Mouse (Mus musculus) heart, embryonic 11.5 days (tissue): ENCODE data around the gene Uqcc1. TPM values are rescaled to one million over a fixed set of nuclear protein-coding genes. Genes with fewer than 3 reads are reported as not detected.

Experiments
- polyA plus RNA-seq: library from polyadenylated mRNA; unstranded; fragments of >200 nt; fragmentation: Nextera tagmentation; extraction: Ambion mirVana; gene quantifications from 2 replicates; pipeline ENCODE4 v1.2.1, GENCODE M21; 2014

Uqcc1 gene
- polyA plus RNA-seq, 1 experiment from 2014 or later: 86.7 TPM

Other genes with a start within 250 kb of the Uqcc1 start
- 92.4 and 102 TPM in 2 replicates for gene Trpc4ap, start 237.9 kb downstream of the Uqcc1 start, polyA plus RNA-seq
- gene Edem2, start 200.8 kb downstream of the Uqcc1 start, polyA plus RNA-seq: 28.6 and 28.8 TPM in 2 replicates
- gene Gm17581, start 194.4 kb downstream of the Uqcc1 start, polyA plus RNA-seq: not detected in 2 replicates
- 8.6 and 9.2 TPM in 2 replicates for gene Procr, start 179.2 kb downstream of the Uqcc1 start, polyA plus RNA-seq
- gene Mmp24, start 155.0 kb downstream of the Uqcc1 start, polyA plus RNA-seq: 0.04 TPM in 1 of 2 replicates, not detected in the other
- 5.6 and 5.7 TPM in 2 replicates for gene BC029722, start 110.9 kb downstream of the Uqcc1 start, polyA plus RNA-seq
- 138 and 148 TPM in 2 replicates for gene Eif6, start 103.4 kb downstream of the Uqcc1 start, polyA plus RNA-seq
- gene Fam83c, start 95.5 kb downstream of the Uqcc1 start, polyA plus RNA-seq: 0.06 and 0.15 TPM in 2 replicates
- gene Gm15557, start 10.4 kb upstream of the Uqcc1 start, polyA plus RNA-seq: not detected in 2 replicates
- 0.36 and 0.63 TPM in 2 replicates for gene Gdf5, start 15.1 kb upstream of the Uqcc1 start, polyA plus RNA-seq
- 6.4 and 12.3 TPM in 2 replicates for gene Cep250, start 26.1 kb upstream of the Uqcc1 start, polyA plus RNA-seq
- gene 6430550D23Rik, start 77.7 kb upstream of the Uqcc1 start, polyA plus RNA-seq: 0.80 and 1.1 TPM in 2 replicates
- 170 and 184 TPM in 2 replicates for gene Ergic3, start 77.7 kb upstream of the Uqcc1 start, polyA plus RNA-seq
- not detected in 2 replicates for gene Fer1l4, start 122.6 kb upstream of the Uqcc1 start, polyA plus RNA-seq
- 2.4 and 3.3 TPM in 2 replicates for gene Spag4, start 134.9 kb upstream of the Uqcc1 start, polyA plus RNA-seq
- gene Cpne1, start 181.7 kb upstream of the Uqcc1 start, polyA plus RNA-seq: 29.5 and 35.7 TPM in 2 replicates
- 22.3 and 25.8 TPM in 2 replicates for gene Rbm12, start 181.7 kb upstream of the Uqcc1 start, polyA plus RNA-seq
- gene Gm28036, start 196.8 kb upstream of the Uqcc1 start, polyA plus RNA-seq: 11.6 and 14.1 TPM in 2 replicates
- 428 and 430 TPM in 2 replicates for gene Romo1, start 213.7 kb upstream of the Uqcc1 start, polyA plus RNA-seq
- 55.7 and 58.2 TPM in 2 replicates for gene Nfs1, start 213.9 kb upstream of the Uqcc1 start, polyA plus RNA-seq
- gene Rbm39, start 249.9 kb upstream of the Uqcc1 start, polyA plus RNA-seq: 465 and 476 TPM in 2 replicates